Mouse (Mus musculus) inflammation-experienced regulatory T-cells, adult 6 months (primary cell): ENCODE results near the gene Ust. TPM values are rescaled to one million over a fixed set of nuclear protein-coding genes. Genes with fewer than 3 reads are reported as not detected.
"Not testable (repeated sequence)": the region's sequence is repeated elsewhere in the genome, so short reads cannot be mapped to it uniquely, and the experiment has no call there.

ENCODE experiments used
- ATAC-seq: one replicate; pipeline ENCODE4 v1.8.0; 2017
- polyA plus RNA-seq, 3 experiments: library from polyadenylated mRNA; unstranded; fragments of 100-300 nt; shearing (Covaris generic); gene quantifications; one replicate each; pipeline ENCODE4 v1.2.1; 2017

Ust gene
- under 1 TPM; 0.16 to 0.52 (median 0.29) TPM for polyA plus RNA-seq

- peak; percentile 54 for ATAC-seq
Observed at GRCm38 (mm10) chr10:8518141-8519013, at the start of gene Ust. Ust (minus strand) TSS chr10:8518825.

- ATAC-seq, result no peak
Observed at GRCm38 (mm10) chr10:8561366-8561765, 42.7 kb upstream of the Ust start.

GRCm38 (mm10) chr10:8559566-8559965 is 40.9 kb upstream of the Ust start:
- not testable (repeated sequence) for ATAC-seq

- not testable (repeated sequence) for ATAC-seq
Observed at GRCm38 (mm10) chr10:8552239-8552638, 33.6 kb upstream of the Ust start.

- ATAC-seq, result not testable (repeated sequence)
Observed at GRCm38 (mm10) chr10:8551601-8552000, 33.0 kb upstream of the Ust start.

- no peak for ATAC-seq
Observed at GRCm38 (mm10) chr10:8541514-8541913, 22.9 kb upstream of the Ust start.

GRCm38 (mm10) chr10:8535445-8535844 is 16.8 kb upstream of the Ust start:
- ATAC-seq, result peak; percentile 69

- ATAC-seq, result no peak
Observed at GRCm38 (mm10) chr10:8531651-8532050, 13.0 kb upstream of the Ust start.

- ATAC-seq, result no peak
Observed at GRCm38 (mm10) chr10:8530505-8531051, 12.0 kb upstream of the Ust start.

- no peak for ATAC-seq
Observed at GRCm38 (mm10) chr10:8529173-8529572, 10.5 kb upstream of the Ust start.

GRCm38 (mm10) chr10:8525354-8525753 is 6.7 kb upstream of the Ust start:
- ATAC-seq, result no peak

GRCm38 (mm10) chr10:8521536-8521935 is 2.9 kb upstream of the Ust start:
- no peak for ATAC-seq

- ATAC-seq, result no peak
Observed at GRCm38 (mm10) chr10:8520766-8521395, 2.3 kb upstream of the Ust start.

GRCm38 (mm10) chr10:8519014-8519491 is 428 bp upstream of the Ust start:
- ATAC-seq, result peak; percentile 25

GRCm38 (mm10) chr10:8517591-8518140 is 959 bp downstream of the Ust start:
- ATAC-seq, result peak; percentile 66

GRCm38 (mm10) chr10:8516916-8517524 is 1.6 kb downstream of the Ust start:
- ATAC-seq, result no peak

GRCm38 (mm10) chr10:8513690-8514089 is 4.9 kb downstream of the Ust start:
- no peak for ATAC-seq

- ATAC-seq, result no peak
Observed at GRCm38 (mm10) chr10:8512222-8512621, 6.4 kb downstream of the Ust start.

- no peak for ATAC-seq
Observed at GRCm38 (mm10) chr10:8511760-8512159, 6.9 kb downstream of the Ust start.

GRCm38 (mm10) chr10:8506247-8506573 is 12.4 kb downstream of the Ust start:
- ATAC-seq, result peak; percentile 77

- peak; percentile 85 for ATAC-seq
Observed at GRCm38 (mm10) chr10:8505346-8506246, 13.0 kb downstream of the Ust start.

GRCm38 (mm10) chr10:8504832-8505231 is 13.8 kb downstream of the Ust start:
- no peak for ATAC-seq
